Mouse (Mus musculus) spleen, postnatal 10 days (tissue): ENCODE results near the gene Tent5c.

Experiments used
- DNase-seq, 2 experiments: peaks; one replicate each; pipeline ENCODE4 v3.0.0; 2021 to 2022; ENCODE audit warnings: low spot score in 2 of 2

Tent5c gene

DNA sequence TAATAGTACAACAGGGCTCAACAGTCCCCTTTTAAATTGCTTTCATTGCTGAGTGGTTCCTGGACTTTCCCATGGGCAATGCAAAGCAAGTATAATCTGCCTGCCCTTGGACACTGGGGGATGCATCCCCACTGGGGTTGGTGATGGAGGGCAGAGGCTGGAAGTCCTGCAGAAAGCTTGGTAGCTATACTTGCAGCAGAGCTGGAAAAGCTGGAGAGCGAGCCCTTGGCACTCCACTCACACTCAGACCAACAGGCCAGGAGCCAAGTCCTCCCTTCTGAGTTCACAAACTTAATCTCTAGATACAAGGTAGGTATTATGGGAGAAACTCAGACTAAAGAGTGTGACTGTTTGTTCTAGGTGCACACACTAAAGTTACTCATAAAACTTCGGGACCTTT lies 2.1 kb downstream of the Tent5c start:
- DNase-seq: peak in 1 of 2 experiments; percentile 40

DNA sequence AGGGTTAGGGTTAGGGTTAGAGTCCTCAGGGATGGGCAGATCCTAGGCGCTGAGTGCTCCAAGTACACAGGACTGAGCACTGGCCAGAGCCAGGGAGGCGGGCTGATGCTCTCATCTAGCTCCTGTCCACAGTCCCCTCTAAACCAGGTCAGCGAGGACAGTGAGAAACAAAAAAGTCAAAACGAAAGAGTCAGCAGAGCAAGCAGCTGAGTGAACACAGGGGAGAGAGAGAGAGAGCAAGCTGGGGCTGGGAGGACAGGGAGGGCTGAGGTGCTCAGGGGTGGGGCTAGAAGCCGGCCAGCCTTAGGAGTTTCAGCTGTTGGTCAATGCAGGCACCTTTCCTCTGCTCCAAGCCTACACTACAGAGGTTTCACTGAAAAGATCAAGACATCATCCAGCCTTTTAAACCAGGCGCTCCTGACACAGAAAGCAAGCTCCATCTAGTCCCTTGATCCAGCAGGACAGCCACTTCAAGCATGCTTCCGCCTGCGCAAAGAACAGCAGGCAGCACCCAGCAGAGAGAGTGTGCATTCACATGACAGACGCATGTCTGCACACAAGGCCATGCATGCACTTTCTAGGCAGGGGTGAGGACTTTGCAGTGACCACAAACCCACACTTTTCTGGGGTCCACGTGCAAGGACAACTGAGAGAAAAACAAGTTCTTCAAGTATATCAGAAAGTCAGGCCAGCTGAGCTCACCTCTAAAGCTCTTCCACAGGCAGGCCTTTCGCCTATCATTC lies 3.6 kb downstream of the Tent5c start:
- peak; percentile 47 to 53 for DNase-seq

DNA sequence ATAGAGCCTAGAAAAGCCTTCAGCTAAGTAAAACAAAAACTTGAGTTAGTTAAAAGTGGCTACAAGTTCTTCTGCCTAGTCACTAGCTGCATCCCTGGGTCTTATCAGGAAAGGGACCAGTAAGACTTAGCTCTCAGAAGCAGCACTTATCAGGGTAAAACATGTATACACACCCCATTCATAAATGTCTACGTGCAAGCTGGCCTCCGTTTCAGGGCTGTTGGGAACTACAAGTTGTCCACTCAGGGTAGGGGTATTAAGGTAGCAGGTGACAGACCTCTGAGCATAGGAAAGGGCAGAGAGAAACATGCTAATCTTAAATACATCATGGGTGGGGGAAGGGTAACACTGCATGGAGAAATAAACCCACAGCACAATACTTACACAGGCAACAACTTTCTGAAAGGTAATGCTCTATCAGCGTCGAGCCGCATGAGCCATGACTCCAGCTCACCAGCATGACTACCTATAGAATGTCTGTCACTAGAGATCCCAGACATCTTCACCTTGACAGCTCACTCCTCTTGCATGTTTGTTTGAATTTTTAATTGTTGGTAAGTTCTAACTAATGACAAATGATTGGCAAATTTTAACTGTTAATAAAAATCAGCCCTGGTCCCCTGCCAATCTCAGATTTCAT lies 6.0 kb downstream of the Tent5c start:
- peak; percentile 61 to 63 for DNase-seq

DNA sequence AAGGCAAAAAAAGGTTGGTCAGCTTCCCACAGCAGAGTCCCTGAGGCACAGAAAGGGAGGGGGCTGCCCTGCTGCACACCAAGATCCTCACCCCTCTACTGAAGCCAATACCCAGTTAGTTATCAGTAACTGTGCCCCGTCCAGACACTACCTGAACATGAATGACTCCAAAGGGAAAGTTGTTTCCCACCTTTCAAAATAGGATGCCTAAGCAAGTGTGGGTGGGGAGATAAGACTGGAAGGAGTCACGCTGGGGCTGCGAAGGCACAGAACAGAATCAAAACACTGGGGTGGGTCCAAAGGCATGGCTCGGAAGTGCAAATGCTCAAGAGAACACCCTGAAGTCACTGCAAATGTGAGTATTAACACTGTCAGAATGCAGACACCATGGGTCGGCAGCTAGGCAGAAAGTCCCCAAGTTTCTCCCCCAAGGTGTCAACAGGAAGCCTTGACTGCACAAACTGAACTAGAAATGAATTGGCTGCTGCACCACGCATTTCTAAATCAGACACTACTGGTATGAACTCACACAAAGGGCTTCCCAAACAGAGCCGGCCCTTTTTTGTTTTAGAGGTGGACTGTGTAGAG lies 6.7 kb downstream of the Tent5c start:
- DNase-seq: peak; percentile 60 to 71

DNA sequence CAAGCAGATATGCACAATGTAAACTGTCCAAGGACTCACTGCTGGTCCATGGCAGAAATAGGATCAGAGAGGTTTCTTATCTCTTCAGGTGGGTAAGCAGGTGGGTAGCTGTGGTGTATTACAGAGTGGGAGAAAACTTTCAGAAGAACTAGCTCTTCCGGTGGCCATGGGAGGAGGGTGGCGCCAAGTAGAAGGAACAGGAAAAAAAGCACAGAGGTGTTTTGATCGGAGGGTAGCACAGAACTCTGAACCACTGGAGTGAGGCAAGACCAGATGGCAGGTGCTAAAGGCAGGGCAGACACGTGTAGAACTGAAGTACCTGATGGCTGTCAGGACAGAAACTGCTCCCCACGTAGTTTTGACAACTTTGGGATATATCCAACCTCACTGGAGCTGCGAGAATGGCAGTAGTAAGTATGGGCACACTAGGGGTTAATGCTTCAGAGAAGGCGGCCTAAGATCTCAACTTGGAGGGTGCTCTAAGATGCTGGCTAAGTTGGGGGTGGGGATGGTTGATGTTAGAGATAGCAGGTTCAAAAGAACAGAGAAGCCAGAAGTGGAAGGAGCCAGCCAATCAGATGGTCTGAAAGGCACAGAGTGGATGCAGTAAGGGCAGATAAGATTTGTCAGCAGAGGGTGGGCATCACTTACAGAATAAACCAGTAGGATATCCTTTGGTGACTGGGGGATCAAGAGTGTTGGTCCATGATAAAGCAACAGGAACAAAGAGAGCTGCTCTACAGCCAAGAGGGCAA lies 8.7 kb downstream of the Tent5c start:
- DNase-seq: no peak

DNA sequence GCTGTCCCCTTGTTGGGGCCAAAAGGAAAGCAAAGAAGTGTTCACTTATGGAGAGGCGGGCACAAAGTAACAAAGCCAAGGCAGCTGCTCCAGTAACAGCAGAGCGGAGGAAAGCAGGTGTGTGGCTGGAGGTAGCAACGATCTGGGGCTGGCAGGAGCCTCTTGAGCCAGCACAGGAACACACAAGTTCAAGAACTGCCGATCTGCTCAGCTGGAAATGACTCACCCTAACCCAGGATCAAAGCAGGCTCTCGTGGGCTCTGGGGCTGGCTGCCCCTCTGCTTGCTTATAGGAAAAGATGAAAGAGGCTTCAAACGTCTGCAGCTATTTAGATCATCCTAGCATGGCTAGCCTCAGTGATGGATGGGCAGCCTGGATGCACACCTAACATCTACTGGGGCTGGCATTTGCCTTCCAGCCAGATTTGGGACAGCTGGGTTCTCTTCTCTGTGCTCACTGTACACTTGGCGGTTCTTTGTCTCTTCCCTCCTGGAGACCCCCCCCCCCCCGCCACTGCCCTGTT lies 14.1 kb downstream of the Tent5c start:
- no peak for DNase-seq

DNA sequence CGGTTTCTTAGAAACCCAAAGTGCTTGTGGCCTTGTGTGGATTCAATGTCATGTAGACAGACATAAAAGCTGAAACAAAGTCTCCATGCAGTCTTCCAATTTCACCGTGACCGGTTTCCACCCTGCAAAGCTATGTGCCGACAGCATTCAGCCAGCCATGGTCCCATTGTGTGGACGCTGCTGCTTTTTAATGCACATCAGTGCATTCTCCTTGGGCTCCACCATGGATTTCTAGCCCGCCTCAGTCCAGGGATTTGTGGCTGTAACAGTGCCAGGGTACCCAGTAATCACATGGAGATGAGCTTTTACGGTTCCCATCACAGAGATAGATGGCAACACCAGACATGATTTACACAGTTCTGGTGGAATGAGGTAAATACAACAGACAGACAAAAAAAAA lies 14.6 kb downstream of the Tent5c start:
- DNase-seq: no peak

DNA sequence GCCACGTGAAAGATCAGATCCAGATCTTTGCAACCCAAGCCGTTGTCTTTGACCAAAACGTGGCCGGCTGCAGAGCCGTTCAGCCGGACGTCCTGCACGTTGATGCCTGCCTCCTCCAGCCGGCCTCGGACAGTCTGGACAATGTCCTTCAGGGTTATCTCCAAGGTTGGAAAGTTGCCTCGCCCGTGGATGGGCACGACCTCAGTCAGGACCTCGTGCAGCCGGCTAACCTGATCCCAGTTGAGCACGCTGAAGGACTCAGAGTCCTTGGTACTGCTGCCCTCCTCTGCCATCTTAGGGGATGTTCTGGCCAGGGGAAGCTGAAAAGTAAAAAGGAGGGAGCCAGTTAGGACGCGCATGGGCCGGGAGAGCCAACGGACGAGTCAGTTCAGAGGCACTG lies 16.0 kb downstream of the Tent5c start:
- no peak for DNase-seq

DNA sequence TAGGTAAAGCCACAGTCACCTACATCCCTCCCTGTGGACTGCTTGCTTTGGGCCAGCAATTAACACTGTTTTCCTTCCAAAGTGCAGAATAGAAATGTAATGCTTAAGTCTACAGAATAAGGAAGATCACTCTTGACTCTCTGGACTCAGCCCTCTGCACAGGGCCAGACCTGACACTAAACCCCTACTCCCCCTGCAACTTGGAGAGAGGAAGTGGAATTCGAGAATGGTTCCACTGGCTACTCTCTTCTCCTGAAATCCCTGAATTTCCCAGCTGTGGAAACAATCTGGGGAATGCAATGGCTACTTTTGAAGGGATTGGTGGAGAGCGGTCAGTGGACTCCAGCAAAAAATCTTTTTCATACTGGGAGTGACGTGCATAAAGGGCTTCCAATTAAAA lies 18.2 kb downstream of the Tent5c start:
- DNase-seq: no peak

DNA sequence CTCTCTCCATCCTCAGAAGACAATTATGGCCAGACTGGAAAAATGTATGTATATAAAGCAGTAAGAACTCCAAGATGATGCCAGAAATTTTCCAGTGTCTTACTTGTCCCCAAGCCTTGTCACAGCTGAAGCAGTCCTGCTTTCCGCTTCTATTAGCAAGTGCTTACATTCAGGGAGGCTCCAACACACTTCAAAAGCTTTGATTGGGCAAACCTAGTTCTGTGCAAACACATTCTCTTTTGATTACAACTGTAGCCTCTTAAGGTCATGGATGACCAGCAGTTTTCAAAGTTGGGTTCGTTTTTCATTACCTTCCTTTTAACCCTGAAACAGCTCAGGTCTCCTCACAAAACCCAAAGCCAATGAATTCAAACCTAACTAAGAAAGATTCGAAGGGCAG lies 19.0 kb downstream of the Tent5c start:
- no peak for DNase-seq

DNA sequence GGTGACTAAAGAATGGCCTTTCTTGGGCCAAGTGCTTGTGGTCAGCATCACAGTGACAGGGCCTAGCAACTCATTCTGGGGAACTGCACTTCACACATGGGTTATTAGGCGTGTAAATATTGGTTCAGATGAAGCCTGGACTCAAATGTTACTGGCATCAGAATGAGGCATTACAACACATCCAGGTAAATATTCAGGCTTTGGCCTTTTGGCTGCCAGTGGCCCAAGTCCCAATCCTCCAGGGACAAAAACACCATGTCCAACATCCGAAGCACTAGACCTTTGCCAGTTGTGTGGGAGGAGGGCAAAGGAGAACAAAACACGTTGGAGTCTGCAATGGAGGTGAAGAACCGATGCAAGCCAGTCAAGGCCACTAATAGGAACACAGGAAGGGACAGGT lies 22.6 kb downstream of the Tent5c start:
- DNase-seq: no peak

DNA sequence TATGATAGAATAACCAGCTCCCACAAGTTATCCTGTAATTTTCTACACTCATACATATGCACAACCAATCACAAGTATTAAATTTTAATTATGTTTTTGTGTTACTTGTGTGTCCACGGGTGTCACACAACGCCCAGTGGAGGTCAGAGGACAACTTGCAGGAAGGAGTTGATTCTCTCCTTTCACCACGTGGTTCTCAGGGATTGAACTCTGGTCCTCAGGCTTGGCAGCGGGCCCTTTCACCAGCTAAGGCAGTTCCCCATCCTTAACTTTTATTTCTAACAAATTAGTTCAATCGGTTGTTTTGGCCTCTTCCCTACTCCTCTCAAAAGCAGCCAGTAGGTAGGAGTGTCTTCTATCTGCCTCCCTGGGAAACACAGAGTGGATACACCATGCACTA lies 24.5 kb downstream of the Tent5c start:
- DNase-seq: no peak

DNA sequence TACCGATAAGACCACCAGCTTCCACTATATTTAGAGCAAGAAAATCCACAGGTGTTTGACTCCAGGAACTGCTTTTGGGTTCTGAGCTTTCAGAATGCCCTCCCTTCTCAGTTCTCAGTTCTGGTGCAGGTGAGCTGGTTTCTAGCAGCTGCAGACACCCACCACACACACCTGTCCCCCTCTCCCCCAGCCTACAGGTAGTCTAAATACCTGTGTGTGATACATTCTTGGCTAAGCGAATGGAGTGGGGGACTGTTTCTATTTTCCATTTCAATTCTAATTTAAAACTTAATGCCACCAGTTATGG lies 25.2 kb downstream of the Tent5c start:
- no peak for DNase-seq

DNA sequence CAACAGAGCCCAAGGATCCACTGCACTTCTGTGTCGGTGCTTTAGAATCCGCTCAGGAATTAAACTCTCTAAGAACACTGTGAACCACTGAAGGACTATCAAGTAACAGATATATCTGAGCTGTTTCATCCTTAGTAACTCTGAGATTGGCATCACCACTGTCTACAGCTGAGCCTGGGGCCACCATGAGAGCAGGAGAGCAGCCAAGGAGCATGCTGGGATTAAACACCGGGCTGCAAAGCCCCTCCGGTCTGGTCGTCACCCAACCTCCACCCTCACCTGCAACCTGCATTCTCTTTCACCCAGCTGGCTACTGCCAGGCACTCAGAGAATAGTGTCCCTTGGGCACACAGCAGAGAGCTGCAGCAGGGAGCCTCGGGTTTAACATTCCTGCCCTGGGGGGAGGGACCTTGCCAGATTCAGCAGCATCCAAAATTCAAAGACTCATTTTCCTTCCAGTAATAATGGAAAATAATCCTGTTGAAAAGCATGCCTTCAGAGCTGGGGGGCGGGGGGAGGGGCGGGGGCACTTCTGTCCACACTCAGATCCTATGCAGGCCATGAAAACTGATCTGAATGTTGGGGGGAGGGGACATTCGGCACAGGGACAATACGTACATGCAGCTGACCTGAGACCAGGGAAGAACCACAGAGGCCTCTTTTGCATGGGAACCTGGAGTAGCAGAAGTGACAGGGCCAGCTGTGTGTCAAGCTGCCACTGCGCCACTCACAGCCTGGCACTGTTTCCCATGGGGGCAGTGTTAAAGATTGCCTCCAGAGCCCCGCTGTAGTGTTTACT lies 25.8 kb downstream of the Tent5c start:
- DNase-seq: no peak

DNA sequence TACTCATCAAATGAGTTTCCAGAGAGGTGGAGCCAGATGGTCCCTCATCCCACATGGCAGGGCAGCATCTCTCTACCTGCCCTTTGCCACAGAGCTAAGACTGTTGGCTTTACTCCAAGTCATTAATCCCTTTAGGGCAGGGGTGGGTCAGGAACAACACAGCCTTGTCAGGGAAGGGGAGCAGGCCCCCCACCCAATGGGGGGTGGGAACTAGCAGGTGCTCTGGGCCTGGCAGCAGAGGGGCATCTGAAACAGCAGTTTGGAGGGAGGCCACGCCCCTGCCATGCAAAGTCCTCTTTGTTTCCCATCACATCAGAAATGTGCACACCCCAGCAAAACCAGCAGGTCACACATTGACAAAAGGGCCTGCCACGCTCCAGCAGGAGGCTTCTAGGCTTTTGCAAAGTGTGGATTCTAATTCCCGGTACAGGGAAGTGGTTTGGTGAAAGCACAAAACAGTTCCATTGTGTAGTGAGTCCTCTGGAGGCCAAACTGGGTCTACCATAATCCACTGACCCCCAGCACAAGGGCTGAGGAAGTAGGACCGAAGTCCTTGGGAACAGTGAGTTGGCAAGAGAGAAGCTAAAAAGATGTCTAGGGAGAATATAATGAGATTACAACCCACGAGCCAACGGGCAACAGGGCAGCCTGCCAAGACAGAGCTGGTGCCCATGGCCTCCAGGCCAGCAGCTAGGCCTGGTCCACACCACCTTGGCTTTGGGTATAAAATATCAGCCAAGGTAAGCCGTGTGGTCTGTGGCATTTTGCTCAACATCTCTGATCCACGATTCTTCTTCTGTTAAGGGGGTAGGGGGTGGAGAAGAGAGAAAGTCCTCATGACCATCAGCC lies 26.7 kb downstream of the Tent5c start:
- DNase-seq: no peak

DNA sequence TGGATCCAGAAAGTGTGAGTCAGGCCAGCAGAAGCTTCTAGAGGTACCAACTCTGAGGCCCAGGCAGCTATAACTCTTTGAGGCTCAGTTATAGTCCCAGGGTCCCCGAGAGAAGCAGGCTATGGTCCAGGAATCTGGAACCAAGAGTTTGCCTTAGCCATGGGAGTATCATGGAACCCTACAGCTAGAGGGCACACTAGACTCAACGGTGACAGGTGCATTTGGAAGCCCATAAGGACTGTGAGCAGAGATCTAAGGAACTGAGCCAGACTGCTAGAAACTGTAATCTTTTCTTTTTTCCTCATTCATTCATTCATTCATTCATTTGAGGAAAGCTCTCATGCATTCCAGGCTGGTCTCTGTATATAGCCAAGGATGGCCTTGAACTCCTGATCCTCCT lies 28.6 kb downstream of the Tent5c start:
- DNase-seq: no peak

DNA sequence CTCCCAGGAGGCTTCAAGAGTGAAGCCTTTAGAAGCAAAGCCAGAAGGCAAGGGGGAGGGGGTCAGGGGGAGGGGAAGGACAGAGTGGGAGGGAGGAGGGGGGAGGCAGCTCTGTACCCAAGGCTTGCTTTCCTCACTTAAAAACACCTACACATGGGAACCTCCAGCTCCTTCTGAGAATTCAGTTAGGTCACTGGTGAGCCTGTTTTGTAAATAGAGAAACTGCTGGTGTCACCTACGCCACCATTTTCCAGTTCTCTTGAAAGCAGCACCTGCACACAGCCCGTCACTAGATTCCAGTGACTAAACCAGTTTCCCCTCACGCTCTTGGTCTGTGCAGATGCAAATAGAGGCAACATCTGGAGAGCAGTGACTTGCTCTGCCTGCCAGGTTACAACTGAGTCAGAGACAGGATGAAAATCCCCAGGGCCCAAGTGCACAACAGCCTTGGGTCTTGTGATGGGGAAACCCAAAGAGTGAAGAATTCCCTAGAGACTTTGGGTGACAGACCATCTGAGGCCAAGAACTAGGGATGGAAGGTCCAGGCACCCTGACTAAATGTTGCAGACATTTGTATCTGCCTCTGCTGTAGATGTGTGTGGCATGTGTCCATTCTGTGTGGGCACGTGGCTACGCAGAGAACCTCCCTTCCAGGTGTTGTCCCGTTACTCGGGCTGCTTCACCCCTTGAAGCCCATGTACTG lies 45.2 kb downstream of the Tent5c start:
- no peak for DNase-seq

DNA sequence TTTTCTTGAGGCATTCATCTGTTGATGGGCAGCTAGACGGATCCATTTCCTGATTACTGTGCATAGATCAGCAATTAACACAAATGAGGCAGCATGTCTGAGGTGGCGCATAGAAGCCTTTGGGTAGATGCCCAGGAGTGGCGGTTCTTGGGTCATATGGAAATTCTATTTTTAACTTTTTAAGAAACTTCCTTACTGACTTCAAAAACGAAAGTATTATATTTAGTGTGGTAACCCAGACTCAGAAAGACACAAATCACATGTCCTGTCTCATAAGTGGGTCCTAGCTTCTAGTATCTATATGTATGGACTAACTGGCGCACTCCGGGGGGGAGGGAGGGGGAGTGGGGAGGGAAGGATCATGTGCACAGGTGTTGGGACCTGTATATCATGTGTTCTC lies 46.6 kb downstream of the Tent5c start:
- no peak for DNase-seq

DNA sequence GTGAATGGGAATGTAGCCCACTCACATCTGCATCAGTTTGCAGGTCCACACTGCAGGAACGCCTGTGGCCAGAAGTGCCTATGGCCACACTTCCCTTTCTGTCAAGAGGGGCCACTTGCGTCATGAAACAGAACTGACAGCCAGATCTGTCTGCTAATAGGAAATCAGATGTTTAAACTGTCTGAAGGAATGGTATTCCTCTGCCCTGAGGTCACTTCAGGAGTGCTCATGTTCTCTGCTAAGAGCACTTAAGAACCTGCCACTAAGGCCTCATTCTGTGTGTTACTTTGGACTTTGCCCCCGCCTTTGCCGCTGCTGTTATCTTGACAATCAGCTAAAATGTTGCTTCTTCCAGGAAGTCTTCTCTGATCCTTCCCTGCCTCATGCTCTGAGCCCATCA lies 48.4 kb downstream of the Tent5c start:
- no peak for DNase-seq

DNA sequence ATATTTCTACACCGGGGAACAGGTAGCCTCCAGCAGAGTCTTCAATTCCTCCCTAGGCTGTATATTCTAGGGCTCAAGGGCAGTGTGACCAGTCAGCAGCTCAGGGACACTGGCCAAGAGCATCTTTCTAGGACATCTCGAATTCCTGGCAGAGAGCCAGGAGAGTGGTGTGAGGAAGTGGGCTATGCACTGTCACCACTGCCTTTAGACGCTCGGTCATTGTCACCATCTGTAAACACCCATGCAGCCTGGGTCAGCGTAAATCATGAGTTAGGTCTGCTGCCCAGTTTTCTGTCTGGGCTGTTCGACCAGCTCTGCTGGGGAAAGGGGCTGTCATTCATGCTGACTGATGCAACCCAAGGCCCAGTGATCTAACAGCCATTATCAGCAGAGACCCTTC lies 49.1 kb downstream of the Tent5c start:
- DNase-seq: peak; percentile 55 to 61
